11 mouse cellular contexts compared by ENCODE assay signal in genomic region chr17:46750580-46750979, GRCm38 (mm10). TPM values are rescaled to one million over a fixed set of nuclear protein-coding genes. Genes with fewer than 3 reads are reported as not detected.
A peak's percentile ranks its signal among the peaks of the same experiment; 100 is the strongest.
DNase-seq lines count a peak whose midpoint lies in the region; ATAC-seq and TF ChIP-seq lines count a peak whose summit lies in the region.
"Had no signal": no experiment of that assay in that cellular context is flagged by ENCODE, and none has a peak within 500 bp of the region (broad histone marks: within the 10 kb centered on the region; RNA-seq: fewer than 3 reads in every experiment).

No protein-coding gene starts in this region.

- H3K27me3 ChIP-seq in heart, embryonic 10.5 days (ENCODE audit: insufficient read depth, poor library complexity, severe bottlenecking): no peaks in the 10 kb centered on the region
- no peaks in the 10 kb centered on the region for H3K27me3 ChIP-seq in C2C12 (ENCODE audit: control insufficient read depth, insufficient read depth, insufficient read length)
- no peaks in the 10 kb centered on the region for H3K27me3 ChIP-seq in forebrain, embryonic 13.5 days
- no peaks in the 10 kb centered on the region for H3K27me3 ChIP-seq in liver, embryonic 14.5 days (ENCODE audit: control insufficient read depth, insufficient read depth, low read length)

- no peak for TF ChIP-seq EP300 in liver, embryonic 14.5 days (IDR thresholded peaks at IDR 0.05; ENCODE audit: low read depth)

- H3K36me3 ChIP-seq in heart, embryonic 10.5 days: peaks cover 22% of the 10 kb centered on the region
- H3K36me3 ChIP-seq in C2C12 (ENCODE audit: control insufficient read depth, insufficient read depth): peaks cover 7% of the 10 kb centered on the region
- H3K36me3 ChIP-seq in forebrain, embryonic 13.5 days (ENCODE audit: poor library complexity, severe bottlenecking): peaks cover 23% of the 10 kb centered on the region
- H3K36me3 ChIP-seq in liver, embryonic 14.5 days (replicated peaks; ENCODE audit: control insufficient read depth, insufficient read depth, low read depth): peaks cover 4% of the 10 kb centered on the region

- no peak for ATAC-seq in forebrain, embryonic 13.5 days
- no peak for ATAC-seq in liver, embryonic 14.5 days (ENCODE audit: insufficient read depth)

- peak overlapping the region; percentile 82 for H3K4me3 ChIP-seq in heart, embryonic 10.5 days
- H3K4me3 ChIP-seq in C2C12 (ENCODE audit: insufficient read depth, poor library complexity, severe bottlenecking): peak overlapping the region; percentile 53
- H3K4me3 ChIP-seq in forebrain, embryonic 13.5 days: peak overlapping the region; percentile 72
- peak overlapping the region; percentile 73 to 86; a peak in 2 of 4 replicates for H3K4me3 ChIP-seq in liver, embryonic 14.5 days (ENCODE audit: insufficient read depth in 1 of 2, low read depth in 2 of 2, low read length in 2 of 2)

- H3ac ChIP-seq in C2C12 (ENCODE audit: control insufficient read depth, insufficient read length, low read depth): no peak overlapping the region

- peaks cover 28% of the 10 kb centered on the region for H3K79me3 ChIP-seq in C2C12 (ENCODE audit: low read depth)

- H3K9ac ChIP-seq in forebrain, embryonic 13.5 days: peak overlapping the region; percentile 77
- 0 out of 2 replicates have a peak overlapping the region, but pooled peaks have one; percentile 16 for H3K9ac ChIP-seq in liver, embryonic 14.5 days (replicated peaks)

- no peak for TF ChIP-seq CTCF in C2C12 (IDR thresholded peaks at IDR 0.05; ENCODE audit: control insufficient read depth, insufficient read depth, insufficient read length)
- no peak for TF ChIP-seq CTCF in liver, embryonic 14.5 days (IDR thresholded peaks at IDR 0.05; ENCODE audit: low read depth)

- H3K79me2 ChIP-seq in C2C12 (ENCODE audit: control insufficient read depth, insufficient read depth): peaks cover 44% of the 10 kb centered on the region

- peaks cover 14% of the 10 kb centered on the region for H3K4me1 ChIP-seq in heart, embryonic 10.5 days
- peaks cover 20% of the 10 kb centered on the region for H3K4me1 ChIP-seq in forebrain, embryonic 13.5 days
- H3K4me1 ChIP-seq in liver, embryonic 14.5 days (replicated peaks; ENCODE audit: control insufficient read depth in 2 of 2, insufficient read depth in 2 of 2, low read length in 1 of 2): peaks cover 9 to 12% of the 10 kb centered on the region in 2 experiments

- H3K27ac ChIP-seq in heart, embryonic 10.5 days: peak overlapping the region; percentile 92; the same call in 1 of the 2 replicates
- H3K27ac ChIP-seq in forebrain, embryonic 13.5 days: no peak overlapping the region
- no peak overlapping the region for H3K27ac ChIP-seq in liver, embryonic 14.5 days

- 94% methylated on average over 4 of the region's 4 CpGs for WGBS in heart, embryonic 10.5 days
- 98% methylated on average over 4 of the region's 4 CpGs for WGBS in forebrain, embryonic 13.5 days
- WGBS in liver, embryonic 14.5 days (ENCODE audit: insufficient replicate concordance): 62% methylated on average over 4 of the region's 4 CpGs

- no peaks in the 10 kb centered on the region for H3K9me3 ChIP-seq in heart, embryonic 10.5 days
- H3K9me3 ChIP-seq in forebrain, embryonic 13.5 days (replicated peaks): no peaks in the 10 kb centered on the region
- H3K9me3 ChIP-seq in liver, embryonic 14.5 days (ENCODE audit: control insufficient read depth, low read length): no peaks in the 10 kb centered on the region

- no peak for DNase-seq in heart, embryonic 10.5 days (ENCODE audit: low spot score)
- no peak for DNase-seq in heart, postnatal 25 days (ENCODE audit: low spot score)
- no peak for DNase-seq in liver, embryonic 14.5 days (ENCODE audit: low read depth in 3 of 3, low spot score in 3 of 3)
- no peak for DNase-seq in urinary bladder, postnatal 4 days (ENCODE audit: low spot score in 2 of 2)
- DNase-seq in urinary bladder, postnatal 36 days (ENCODE audit: low spot score in 2 of 2): no peak
- DNase-seq in layer of hippocampus, postnatal 25 days (ENCODE audit: extremely low spot score in 1 of 2, low spot score in 1 of 2): no peak
- DNase-seq: adrenal gland, postnatal 25 days; lung, postnatal 36 days had no signal

- peak overlapping the region; percentile 85 for H3K4me2 ChIP-seq in forebrain, embryonic 13.5 days
- peak overlapping the region; percentile 79 for H3K4me2 ChIP-seq in liver, embryonic 14.5 days (ENCODE audit: low read depth)

- intact Hi-C loops in heart, postnatal 25 days (cut with DNase I): no loop called here

TF ChIP-seq in C2C12, 6 proteins besides CTCF, POLR2A, EP300 and RAD21:
- TF ChIP-seq MYOG (IDR thresholded peaks at IDR 0.05; ENCODE audit: control insufficient read depth, extremely low read depth, insufficient read length) (no peak), USF1 (IDR thresholded peaks at IDR 0.05; ENCODE audit: low read depth) (no peak), MYOD1 (IDR thresholded peaks at IDR 0.05; ENCODE audit: control insufficient read depth, insufficient read length, low read depth) (no peak), FOSL1 (IDR thresholded peaks at IDR 0.05; ENCODE audit: insufficient read depth, low read length, poor library complexity, severe bottlenecking) (no peak), CEBPB (IDR thresholded peaks at IDR 0.05; ENCODE audit: low read depth) (no peak), MAX (IDR thresholded peaks at IDR 0.05) (no peak)
TF ChIP-seq in C2C12: peak in this region for 0.

RNA-seq across cellular contexts. Expression of gene Cnpy3, which starts 1.4 kb away (rescaled TPM):
- 63.2 and 68.4 TPM in 2 replicates for polyA plus RNA-seq in heart, embryonic 10.5 days (2016; fragmentation: Nextera tagmentation; extraction: Ambion mirVana)
- 10 to 100 TPM; 18.8 to 20.1 TPM for total RNA-seq in heart, postnatal 25 days (2021)
- polyA plus RNA-seq in C2C12 (2012; fragmentation: generic; extraction: Trizol): 41.9 TPM
- polyA plus RNA-seq in forebrain, embryonic 13.5 days (2015; fragmentation: Nextera tagmentation; extraction: Ambion mirVana): 56.2 and 60.0 TPM in 2 replicates
- polyA plus RNA-seq in liver, embryonic 14.5 days (2012; rRNA removed): 15.0 and 18.0 TPM in 2 replicates
- 17.7 and 20.7 TPM in 2 replicates for polyA plus RNA-seq in liver, embryonic 14.5 days (2014; fragmentation: Nextera tagmentation; extraction: Ambion mirVana)
- total RNA-seq in layer of hippocampus, postnatal 25 days (2021): 10 to 100 TPM; 62.3 to 68.2 TPM

RNA-seq across cellular contexts. Expression of gene Ptcra, which starts 12.9 kb away (rescaled TPM):
- polyA plus RNA-seq in heart, embryonic 10.5 days (2016; fragmentation: Nextera tagmentation; extraction: Ambion mirVana): 0.39 and 0.60 TPM in 2 replicates
- total RNA-seq in heart, postnatal 25 days (2021): not detected
- 0.06 TPM for polyA plus RNA-seq in C2C12 (2012; fragmentation: generic; extraction: Trizol)
- 0.21 and 0.45 TPM in 2 replicates for polyA plus RNA-seq in forebrain, embryonic 13.5 days (2015; fragmentation: Nextera tagmentation; extraction: Ambion mirVana)
- 0.04 TPM in 2 replicates for polyA plus RNA-seq in liver, embryonic 14.5 days (2012; rRNA removed)
- polyA plus RNA-seq in liver, embryonic 14.5 days (2014; fragmentation: Nextera tagmentation; extraction: Ambion mirVana): 0.10 and 0.18 TPM in 2 replicates
- not detected for total RNA-seq in layer of hippocampus, postnatal 25 days (2021)
- total RNA-seq: adrenal gland, postnatal 25 days; gastrocnemius, adult 8-10 months had no signal

RNA-seq across cellular contexts. Expression of gene Gnmt, which starts 21.6 kb away (rescaled TPM):
- polyA plus RNA-seq in heart, embryonic 10.5 days (2016; fragmentation: Nextera tagmentation; extraction: Ambion mirVana): 0.83 and 2.3 TPM in 2 replicates
- total RNA-seq in heart, postnatal 25 days (2021): 1 to 10 TPM in 1 of 2 experiments, under 1 TPM in 1; 0.92 to 2.3 TPM
- 0.08 TPM for polyA plus RNA-seq in C2C12 (2012; fragmentation: generic; extraction: Trizol)
- 0.52 and 0.58 TPM in 2 replicates for polyA plus RNA-seq in forebrain, embryonic 13.5 days (2015; fragmentation: Nextera tagmentation; extraction: Ambion mirVana)
- 15.7 and 18.3 TPM in 2 replicates for polyA plus RNA-seq in liver, embryonic 14.5 days (2012; rRNA removed)
- 30.8 and 31.2 TPM in 2 replicates for polyA plus RNA-seq in liver, embryonic 14.5 days (2014; fragmentation: Nextera tagmentation; extraction: Ambion mirVana)
- total RNA-seq in layer of hippocampus, postnatal 25 days (2021): under 1 TPM in 1 of 2 experiments, not detected in 1; 0.68 TPM

RNA-seq across cellular contexts. Expression of gene 2310039H08Rik, which starts 21.9 kb away (rescaled TPM):
- 45.8 and 51.2 TPM in 2 replicates for polyA plus RNA-seq in heart, embryonic 10.5 days (2016; fragmentation: Nextera tagmentation; extraction: Ambion mirVana)
- total RNA-seq in heart, postnatal 25 days (2021): 10 to 100 TPM; 26.1 to 28.2 TPM
- polyA plus RNA-seq in C2C12 (2012; fragmentation: generic; extraction: Trizol): 40.9 TPM
- 64.2 and 69.0 TPM in 2 replicates for polyA plus RNA-seq in forebrain, embryonic 13.5 days (2015; fragmentation: Nextera tagmentation; extraction: Ambion mirVana)
- 36.7 and 37.2 TPM in 2 replicates for polyA plus RNA-seq in liver, embryonic 14.5 days (2012; rRNA removed)
- 62.7 and 63.3 TPM in 2 replicates for polyA plus RNA-seq in liver, embryonic 14.5 days (2014; fragmentation: Nextera tagmentation; extraction: Ambion mirVana)
- total RNA-seq in layer of hippocampus, postnatal 25 days (2021): 10 to 100 TPM in 1 of 2 experiments, 1 to 10 TPM in 1; 7.5 to 10.5 TPM

RNA-seq across cellular contexts. Expression of gene Rpl7l1, which starts 31.9 kb away (rescaled TPM):
- 130 and 184 TPM in 2 replicates for polyA plus RNA-seq in heart, embryonic 10.5 days (2016; fragmentation: Nextera tagmentation; extraction: Ambion mirVana)
- 10 to 100 TPM; 56.0 to 58.6 TPM for total RNA-seq in heart, postnatal 25 days (2021)
- polyA plus RNA-seq in C2C12 (2012; fragmentation: generic; extraction: Trizol): 107 TPM
- 142 and 143 TPM in 2 replicates for polyA plus RNA-seq in forebrain, embryonic 13.5 days (2015; fragmentation: Nextera tagmentation; extraction: Ambion mirVana)
- polyA plus RNA-seq in liver, embryonic 14.5 days (2012; rRNA removed): 23.2 and 38.0 TPM in 2 replicates
- polyA plus RNA-seq in liver, embryonic 14.5 days (2014; fragmentation: Nextera tagmentation; extraction: Ambion mirVana): 65.5 and 75.3 TPM in 2 replicates
- 10 to 100 TPM; 51.4 to 53.8 TPM for total RNA-seq in layer of hippocampus, postnatal 25 days (2021)
